Mouse (Mus musculus) hindbrain, postnatal 0 days (tissue): ENCODE measurements around the gene Gkap1. TPM values are rescaled to one million over a fixed set of nuclear protein-coding genes. Genes with fewer than 3 reads are reported as not detected.

Experiments
- ATAC-seq: fragments of 200-750 bp; cut with Nextera tagmentation; 2 replicates; pipeline ENCODE4 v1.8.0; 2017; ENCODE audit warnings: mild to moderate bottlenecking, moderate TSS enrichment, moderate library complexity
- DNase-seq: peaks from one replicate; pipeline ENCODE4 v3.0.0-alpha.2; 2015; ENCODE audit warnings: low spot score
- H3K27ac ChIP-seq: fragments of 300-500 bp; sonication (generic); 2 replicates; pipeline ENCODE4 v1.5.1; 2014; ENCODE audit warnings: mild to moderate bottlenecking
- H3K27me3 ChIP-seq: fragments of 300-500 bp; sonication (generic); 2 replicates; pipeline ENCODE4 v1.6.1; 2014; ENCODE audit warnings: low read length, mixed read lengths; ENCODE audit not compliant: insufficient read depth
- H3K36me3 ChIP-seq: fragments of 300-500 bp; sonication (generic); 2 replicates; pipeline ENCODE4 v1.6.1; 2014; ENCODE audit warnings: low read length, mixed read lengths; ENCODE audit not compliant: insufficient read depth
- H3K4me1 ChIP-seq: fragments of 300-500 bp; sonication (generic); 2 replicates; pipeline ENCODE4 v1.6.1; 2014; ENCODE audit warnings: antibody characterized with exemption, low read length, mixed read lengths; ENCODE audit not compliant: insufficient read depth
- H3K4me2 ChIP-seq: fragments of 300-500 bp; sonication (generic); 2 replicates; pipeline ENCODE4 v1.6.1; 2014; ENCODE audit warnings: low read depth, mild to moderate bottlenecking, low read length, moderate library complexity, mixed read lengths
- H3K4me3 ChIP-seq: fragments of 300-500 bp; sonication (generic); 2 replicates; pipeline ENCODE4 v1.5.1; 2014; ENCODE audit warnings: low read length
- H3K9ac ChIP-seq: fragments of 300-500 bp; sonication (generic); replicated peaks from 2 replicates; pipeline ENCODE4 v1.6.1; 2014; ENCODE audit warnings: mild to moderate bottlenecking, low read length, moderate library complexity, mixed read lengths
- H3K9me3 ChIP-seq: fragments of 300-500 bp; sonication (generic); 2 replicates; pipeline ENCODE4 v1.6.1; 2016; ENCODE audit warnings: low read length, mixed read lengths
- CTCF ChIP-seq: IDR thresholded peaks from 2 replicates; pipeline ENCODE4 v1.5.1; 2016; ENCODE audit warnings: antibody characterized with exemption, control low read depth, low read depth
- WGBS: fragments of 180-500 bp; shearing (Covaris S2); extraction: QIAGEN DNeasy Blood & Tissue Kit; methylation state at CpG from one replicate; pipeline ENCODE4 v1.1.7; 2014; 5-methylcytosine and 5-hydroxymethylcytosine counted together
- polyA plus RNA-seq: library from polyadenylated mRNA; unstranded; fragments of >200 nt; fragmentation: Nextera tagmentation; extraction: Ambion mirVana; gene quantifications from 2 replicates; pipeline ENCODE4 v1.2.1, GENCODE M21; 2015
- total RNA-seq: library from RNA; depleted of rRNA; stranded (reverse); fragments of >200 nt; gene quantifications from 2 replicates; pipeline ENCODE4 v1.2.3, GENCODE M21; 2014

Gene Gkap1
- total and polyA plus RNA-seq, 2 experiments from 2014 or later = 18.6 to 39.5 TPM

DNA sequence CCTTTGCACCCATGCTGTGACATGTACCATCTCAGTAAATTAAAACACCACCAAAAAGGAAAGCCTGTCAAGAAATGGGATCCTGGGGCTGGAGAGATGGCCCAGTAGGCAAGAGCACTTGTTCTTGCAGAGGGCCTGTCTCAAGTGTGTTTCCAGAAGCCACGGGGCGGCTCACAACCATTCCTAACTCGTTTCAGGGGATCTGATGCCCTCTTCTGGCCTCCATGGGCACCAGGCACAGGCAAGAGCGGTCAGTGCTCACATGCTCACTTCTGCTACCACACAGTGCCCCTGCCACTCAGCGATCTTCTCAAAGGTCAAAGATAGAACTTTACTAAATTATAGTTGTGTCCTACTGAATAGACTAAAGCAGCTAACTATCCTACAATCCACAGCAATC is 42.9 kb downstream of the Gkap1 start:
- peaks cover 6% of the 10 kb centered on the region; the same call in 1 of the 2 replicates for H3K36me3 ChIP-seq
- ATAC-seq (no peak), DNase-seq (peak; percentile 44)
- H3K9ac ChIP-seq = no peak overlapping the region
- no peak overlapping the region for H3K4me3 ChIP-seq
- peak; percentile 67 for TF ChIP-seq CTCF
- H3K4me2 ChIP-seq = no peak overlapping the region
- no peaks in the 10 kb centered on the region for H3K9me3 ChIP-seq
- WGBS = 45% methylated on average over 5 of the region's 5 CpGs
- no peaks in the 10 kb centered on the region for H3K27me3 ChIP-seq
- no peak overlapping the region for H3K27ac ChIP-seq
- no peaks in the 10 kb centered on the region for H3K4me1 ChIP-seq

GRCm38 (mm10) chr13:58232070-58232469 is 43.4 kb downstream of the Gkap1 start:
- WGBS = 87% methylated on average over 8 of the region's 8 CpGs
- Histone ChIP-seq H3K4me1 (no peaks in the 10 kb centered on the region), H3K4me3 (no peak overlapping the region), H3K27me3 (no peaks in the 10 kb centered on the region), H3K36me3 (peaks cover 6% of the 10 kb centered on the region; the same call in 1 of the 2 replicates), H3K27ac (no peak overlapping the region), H3K9me3 (no peaks in the 10 kb centered on the region), H3K9ac (no peak overlapping the region), H3K4me2 (no peak overlapping the region)
- no peak for TF ChIP-seq CTCF
- ATAC-seq (no peak), DNase-seq (no peak)

DNA sequence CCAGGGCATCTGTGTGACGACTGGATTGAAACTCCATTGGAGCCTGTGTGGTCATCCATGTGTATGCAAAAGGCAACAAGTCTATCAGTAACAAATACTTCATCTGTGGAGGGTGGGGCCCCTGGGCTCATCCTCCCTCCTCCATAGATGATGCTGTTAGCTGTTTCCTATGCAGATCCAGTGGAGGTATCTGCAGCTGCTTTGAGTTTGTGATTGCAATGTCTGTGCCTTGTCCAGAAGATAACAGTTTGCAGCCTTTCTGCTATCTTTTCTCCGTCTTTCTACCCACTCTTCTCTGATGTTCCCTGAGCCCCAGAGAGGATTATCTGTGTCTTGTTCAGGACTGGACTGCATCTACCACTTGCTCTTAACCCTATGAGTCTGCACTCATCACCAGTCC is 46.9 kb downstream of the Gkap1 start:
- no peak overlapping the region for H3K4me3 ChIP-seq
- H3K27me3 ChIP-seq = no peaks in the 10 kb centered on the region
- H3K9ac ChIP-seq = no peak overlapping the region
- WGBS = 92% methylated on average over 2 of the region's 2 CpGs
- no peak overlapping the region for H3K4me2 ChIP-seq
- no peak for TF ChIP-seq CTCF
- H3K27ac ChIP-seq = no peak overlapping the region
- no peaks in the 10 kb centered on the region for H3K9me3 ChIP-seq
- no peaks in the 10 kb centered on the region; the same call in 1 of the 2 replicates for H3K36me3 ChIP-seq
- H3K4me1 ChIP-seq = no peaks in the 10 kb centered on the region
- no peak for ATAC-seq
- no peak for DNase-seq

DNA sequence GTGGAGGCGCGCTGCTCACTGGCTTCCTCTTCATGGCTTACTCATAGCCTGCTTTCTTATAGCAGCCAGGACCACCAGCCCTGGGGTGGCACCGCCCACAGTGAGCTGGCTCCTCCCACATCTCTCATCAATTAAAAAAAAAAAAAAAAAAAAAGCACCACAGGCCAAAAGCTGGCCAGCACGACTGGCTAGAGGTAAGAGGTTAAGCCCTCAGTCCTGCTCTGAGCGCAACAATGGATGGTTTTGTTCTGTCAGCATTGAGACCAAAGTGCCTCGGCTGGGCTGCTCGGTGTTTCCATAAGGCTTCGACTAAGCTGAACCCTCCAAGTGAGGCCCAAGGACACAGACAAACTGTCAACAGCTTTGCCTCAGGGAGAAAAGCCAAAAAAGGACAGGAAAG is 49.8 kb downstream of the Gkap1 start:
- TF ChIP-seq CTCF = no peak
- DNase-seq (no peak), ATAC-seq (no peak)
- no peak overlapping the region for H3K27ac ChIP-seq
- H3K4me3 ChIP-seq = no peak overlapping the region
- 63% methylated on average over 8 of the region's 8 CpGs for WGBS
- no peaks in the 10 kb centered on the region for H3K9me3 ChIP-seq
- H3K27me3 ChIP-seq = no peaks in the 10 kb centered on the region
- H3K4me1 ChIP-seq = no peaks in the 10 kb centered on the region
- no peaks in the 10 kb centered on the region for H3K36me3 ChIP-seq
- no peak overlapping the region for H3K9ac ChIP-seq
- H3K4me2 ChIP-seq = no peak overlapping the region

- H3K4me3 ChIP-seq = no peak overlapping the region
- H3K4me1 ChIP-seq = no peaks in the 10 kb centered on the region
- no peak for DNase-seq
- no peak overlapping the region for H3K9ac ChIP-seq
- no peak overlapping the region for H3K4me2 ChIP-seq
- H3K9me3 ChIP-seq = no peaks in the 10 kb centered on the region
- no peaks in the 10 kb centered on the region for H3K36me3 ChIP-seq
- TF ChIP-seq CTCF = no peak
- WGBS = 82% methylated on average over 3 of the region's 3 CpGs
- ATAC-seq = no peak
- no peak overlapping the region for H3K27ac ChIP-seq
- no peaks in the 10 kb centered on the region for H3K27me3 ChIP-seq
Measured at GRCm38 (mm10) chr13:58220206-58220605, 55.3 kb downstream of the Gkap1 start.

GRCm38 (mm10) chr13:58217536-58217935 is 58.0 kb downstream of the Gkap1 start:
- no peaks in the 10 kb centered on the region for H3K27me3 ChIP-seq
- TF ChIP-seq CTCF = no peak
- H3K9me3 ChIP-seq = no peaks in the 10 kb centered on the region
- no peak overlapping the region for H3K4me3 ChIP-seq
- no peak overlapping the region for H3K27ac ChIP-seq
- no peak overlapping the region for H3K4me2 ChIP-seq
- H3K4me1 ChIP-seq = peaks cover 12% of the 10 kb centered on the region
- WGBS = 89% methylated on average over 2 of the region's 2 CpGs
- H3K36me3 ChIP-seq = no peaks in the 10 kb centered on the region
- DNase-seq = no peak
- H3K9ac ChIP-seq = no peak overlapping the region
- ATAC-seq = no peak

- TF ChIP-seq CTCF = no peak
- Histone ChIP-seq H3K9me3 (no peaks in the 10 kb centered on the region), H3K36me3 (no peaks in the 10 kb centered on the region), H3K9ac (peak overlapping the region; percentile 83; the same call in 1 of the 2 replicates), H3K4me2 (peak overlapping the region; percentile 68), H3K4me3 (peak overlapping the region; percentile 93), H3K27me3 (no peaks in the 10 kb centered on the region), H3K27ac (peak overlapping the region; percentile 87), H3K4me1 (peaks cover 12% of the 10 kb centered on the region)
- no peak for DNase-seq
- 91% methylated on average over 9 of the region's 9 CpGs for WGBS
- ATAC-seq = no peak
Measured at GRCm38 (mm10) chr13:58216395-58216794, 59.1 kb downstream of the Gkap1 start.
